Mouse (Mus musculus): ENCODE data around the gene Irf9. TPM values are rescaled to one million over a fixed set of nuclear protein-coding genes. Genes with fewer than 3 reads are reported as not detected.

The Irf9 gene
- 10 to 100 TPM in 1 of 2 experiments, 1 to 10 TPM in 1; 9.7 to 13.3 TPM for total RNA-seq (2021)
- long read RNA-seq, experiment 1, transcript Irf9-202 (9 exons, 2,459 nt): major isoform, 11 of 21 reads
- long read RNA-seq, experiment 1, partial matches to known transcripts: 7 of 21 reads
- long read RNA-seq, experiment 1, other reads (novel, unspliced or antisense): 2 of 21 reads
- long read RNA-seq, experiment 2, partial matches to known transcripts: 2 of 9 reads
- long read RNA-seq, experiment 2, other reads (novel, unspliced or antisense): 2 of 9 reads

DNA sequence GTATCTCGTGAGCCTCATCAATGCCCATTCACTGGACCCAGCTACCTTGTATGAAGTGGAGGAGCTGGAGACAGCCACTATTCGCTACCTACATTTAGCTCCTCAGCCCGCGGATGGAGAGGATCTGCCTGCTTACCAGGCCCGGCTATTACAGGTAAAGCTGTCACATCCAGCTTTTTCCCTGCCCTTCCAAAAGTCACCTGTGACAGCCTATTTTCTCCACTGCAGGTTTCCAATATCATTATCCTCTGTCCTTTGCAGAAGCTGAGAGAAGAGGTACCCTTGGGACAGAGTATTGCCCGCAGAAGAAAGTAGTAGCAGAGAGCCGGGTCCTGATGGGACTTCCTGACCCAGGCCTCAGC lies at the start of gene Irf9:
Gene Irf9 (plus strand): TSS at position 301 of the 362 bp plus-strand sequence.
- DNase-seq: no peak

DNA sequence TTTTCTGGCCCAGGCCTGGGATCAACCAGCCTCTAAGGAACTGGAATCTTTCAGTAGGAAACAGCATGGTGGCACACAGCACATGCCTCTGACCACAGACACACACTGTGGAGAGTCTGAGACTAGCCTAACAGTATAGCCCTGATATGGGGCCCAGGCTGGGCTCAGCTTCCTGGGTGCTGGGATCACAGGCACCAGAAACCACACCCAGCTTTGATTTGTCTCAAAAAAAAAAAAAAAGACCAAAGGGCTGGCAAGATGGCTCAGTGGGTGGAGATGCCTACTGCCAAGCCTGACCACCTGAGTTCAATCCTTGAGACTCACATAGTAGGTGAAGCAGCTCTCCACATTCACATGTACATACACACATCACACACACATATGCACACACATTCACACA lies 48.7 kb upstream of the Irf9 start:
- DNase-seq: no peak

DNA sequence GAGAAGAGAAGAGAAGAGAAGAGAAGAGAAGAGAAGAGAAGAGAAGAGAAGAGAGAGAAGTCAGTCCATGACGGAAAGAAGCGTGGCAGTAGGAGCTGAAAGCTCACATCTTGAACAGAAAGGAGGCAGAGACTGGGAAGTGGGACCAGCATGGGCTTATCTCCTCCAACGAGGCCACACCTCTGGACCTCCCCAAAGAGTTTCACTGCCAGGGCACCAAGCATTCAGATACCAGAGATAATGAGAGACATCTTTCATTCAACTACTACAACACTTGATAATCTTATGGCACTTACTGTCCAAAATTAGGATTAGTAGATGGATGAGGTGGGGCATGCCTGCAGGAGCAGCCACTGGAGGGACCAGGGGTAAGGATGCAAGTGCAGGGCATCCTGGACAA lies 47.6 kb upstream of the Irf9 start:
- no peak for DNase-seq

GRCm38 (mm10) chr14:55557003-55557402 lies 46.4 kb upstream of the Irf9 start:
- DNase-seq: peak; percentile 86

DNA sequence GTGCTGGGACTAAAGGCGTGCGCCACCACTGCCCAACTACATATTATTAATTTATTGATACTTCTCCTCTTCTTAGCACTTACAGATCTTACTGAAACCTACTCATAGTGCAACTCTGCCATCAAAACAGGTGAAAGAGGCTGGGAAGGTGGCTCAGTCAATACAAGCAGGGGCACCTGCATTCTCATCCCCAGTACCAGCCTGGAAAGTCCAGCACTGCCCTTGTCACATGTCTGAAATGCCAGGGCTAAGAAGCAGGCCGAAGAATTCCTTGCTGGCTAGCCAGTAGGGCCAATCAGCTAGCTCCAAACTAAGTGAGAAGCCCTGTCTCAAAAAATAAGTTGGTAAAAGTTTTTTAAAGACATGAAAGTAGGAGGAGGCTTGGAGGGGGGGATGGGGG lies 45.8 kb upstream of the Irf9 start:
- DNase-seq: no peak

GRCm38 (mm10) chr14:55558740-55559448 lies 44.5 kb upstream of the Irf9 start:
- DNase-seq: no peak

GRCm38 (mm10) chr14:55559799-55560201 lies 43.6 kb upstream of the Irf9 start, which contains the start of gene Dcaf11:
Gene Dcaf11 (plus strand): TSS chr14:55560006.
- peak; percentile 94 for DNase-seq

DNA sequence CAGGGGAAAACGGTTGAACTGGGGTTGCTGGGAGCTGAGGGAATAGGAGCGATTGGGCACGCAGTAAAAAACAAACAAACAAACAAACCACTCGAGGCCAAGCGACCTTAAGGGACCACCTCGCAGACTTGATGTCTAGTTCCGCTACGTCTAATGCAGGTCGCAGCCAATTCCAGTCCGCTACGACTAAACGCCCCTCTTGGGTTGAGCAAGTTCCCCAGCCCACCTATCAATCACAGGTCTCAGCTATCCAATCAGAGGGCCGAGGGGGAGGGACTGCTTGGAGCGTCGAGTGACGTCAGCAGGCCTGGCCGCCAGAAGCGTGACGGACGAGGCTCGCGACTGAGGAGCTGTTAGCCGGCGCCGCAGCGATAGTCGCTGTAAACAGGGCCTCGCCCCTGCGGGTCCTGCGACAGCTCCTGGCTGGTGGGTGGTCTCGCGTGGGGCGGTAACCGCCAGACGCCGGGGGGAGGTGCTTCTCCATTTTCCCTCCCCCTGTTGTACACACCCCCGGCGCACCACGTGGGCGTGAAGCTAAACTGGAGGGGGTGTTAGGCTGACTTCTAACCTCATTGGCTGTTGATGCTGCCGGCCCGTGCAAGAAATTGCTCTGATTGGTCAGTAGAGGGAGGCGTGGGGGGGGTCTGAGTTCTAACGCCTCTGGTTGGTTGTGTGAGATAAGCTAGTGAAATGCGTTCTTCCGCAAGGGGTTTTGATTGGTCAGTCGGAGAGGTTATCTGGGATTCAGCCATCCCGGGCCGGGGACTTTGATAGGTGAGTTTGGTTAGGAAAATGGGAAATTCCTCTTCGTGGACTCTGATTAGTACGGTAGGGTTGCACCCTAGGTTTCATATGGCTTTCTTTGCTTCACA lies 42.9 kb upstream of the Irf9 start, which contains the start of gene A730061H03Rik:
Gene A730061H03Rik (minus strand): TSS at position 205 of the 872 bp plus-strand sequence.
- peak; percentile 98 for DNase-seq

- no peak for DNase-seq
These were observed 41.5 kb upstream of the Irf9 start for GRCm38 (mm10) chr14:55561860-55562259.

GRCm38 (mm10) chr14:55563249-55563648 lies 40.1 kb upstream of the Irf9 start:
- DNase-seq: no peak

GRCm38 (mm10) chr14:55565748-55566147 lies 37.6 kb upstream of the Irf9 start:
- DNase-seq: no peak

- DNase-seq: no peak
These were observed 35.9 kb upstream of the Irf9 start for GRCm38 (mm10) chr14:55567496-55567895.

- DNase-seq: no peak
These were observed 32.8 kb upstream of the Irf9 start for GRCm38 (mm10) chr14:55570588-55570987.

DNA sequence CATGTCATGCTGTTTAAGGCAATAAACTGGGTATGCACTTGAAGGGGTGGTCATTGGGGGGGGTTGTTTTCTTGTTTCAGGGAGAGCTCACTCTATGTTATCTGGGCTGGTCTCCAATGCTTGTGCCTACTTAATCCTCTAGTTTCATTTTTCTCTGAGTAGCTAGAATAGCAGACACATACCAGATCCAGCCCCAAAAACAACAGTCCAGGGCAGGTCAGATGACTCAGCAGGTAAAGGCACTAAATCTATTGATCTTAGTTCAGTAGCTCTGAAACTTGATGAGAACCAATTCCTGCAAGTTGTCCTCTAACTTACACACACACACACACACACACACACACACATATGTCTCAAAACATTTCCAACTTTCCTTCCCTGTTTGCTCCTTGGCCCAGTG lies 31.6 kb upstream of the Irf9 start:
- no peak for DNase-seq

- DNase-seq: no peak
These were observed 28.1 kb upstream of the Irf9 start, which contains the start of gene Fitm1 for GRCm38 (mm10) chr14:55575302-55575701. Gene Fitm1 (plus strand): TSS chr14:55575617.

DNA sequence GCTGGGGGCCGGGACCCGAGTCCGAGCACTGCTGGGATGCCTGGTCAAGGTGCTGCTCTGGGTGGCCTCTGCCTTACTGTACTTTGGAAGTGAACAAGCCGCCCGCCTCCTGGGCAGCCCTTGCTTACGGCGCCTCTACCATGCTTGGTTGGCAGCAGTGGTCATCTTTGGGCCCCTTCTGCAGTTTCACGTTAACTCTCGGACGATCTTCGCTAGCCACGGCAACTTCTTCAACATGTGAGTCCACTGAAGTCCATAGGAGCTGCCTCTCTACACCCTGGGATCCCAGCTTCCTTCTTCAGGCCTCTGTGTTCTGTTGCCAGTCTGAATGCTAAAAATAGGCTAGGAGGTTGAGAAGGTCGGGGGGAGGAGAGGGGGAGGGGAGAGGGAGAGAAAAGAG lies 27.7 kb upstream of the Irf9 start:
- DNase-seq: no peak

DNA sequence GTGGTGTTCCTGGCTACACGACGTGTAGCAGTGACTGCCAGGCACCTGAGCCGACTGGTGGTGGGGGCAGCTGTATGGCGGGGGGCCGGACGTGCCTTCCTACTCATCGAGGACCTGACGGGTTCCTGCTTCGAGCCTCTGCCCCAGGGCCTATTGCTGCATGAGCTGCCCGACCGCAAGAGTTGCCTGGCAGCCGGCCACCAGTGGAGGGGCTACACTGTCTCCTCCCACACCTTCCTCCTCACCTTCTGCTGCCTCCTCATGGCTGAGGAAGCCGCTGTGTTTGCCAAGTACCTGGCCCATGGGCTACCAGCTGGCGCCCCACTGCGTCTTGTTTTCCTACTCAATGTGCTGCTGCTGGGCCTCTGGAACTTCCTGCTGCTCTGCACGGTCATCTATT lies 27.0 kb upstream of the Irf9 start:
- no peak for DNase-seq

DNA sequence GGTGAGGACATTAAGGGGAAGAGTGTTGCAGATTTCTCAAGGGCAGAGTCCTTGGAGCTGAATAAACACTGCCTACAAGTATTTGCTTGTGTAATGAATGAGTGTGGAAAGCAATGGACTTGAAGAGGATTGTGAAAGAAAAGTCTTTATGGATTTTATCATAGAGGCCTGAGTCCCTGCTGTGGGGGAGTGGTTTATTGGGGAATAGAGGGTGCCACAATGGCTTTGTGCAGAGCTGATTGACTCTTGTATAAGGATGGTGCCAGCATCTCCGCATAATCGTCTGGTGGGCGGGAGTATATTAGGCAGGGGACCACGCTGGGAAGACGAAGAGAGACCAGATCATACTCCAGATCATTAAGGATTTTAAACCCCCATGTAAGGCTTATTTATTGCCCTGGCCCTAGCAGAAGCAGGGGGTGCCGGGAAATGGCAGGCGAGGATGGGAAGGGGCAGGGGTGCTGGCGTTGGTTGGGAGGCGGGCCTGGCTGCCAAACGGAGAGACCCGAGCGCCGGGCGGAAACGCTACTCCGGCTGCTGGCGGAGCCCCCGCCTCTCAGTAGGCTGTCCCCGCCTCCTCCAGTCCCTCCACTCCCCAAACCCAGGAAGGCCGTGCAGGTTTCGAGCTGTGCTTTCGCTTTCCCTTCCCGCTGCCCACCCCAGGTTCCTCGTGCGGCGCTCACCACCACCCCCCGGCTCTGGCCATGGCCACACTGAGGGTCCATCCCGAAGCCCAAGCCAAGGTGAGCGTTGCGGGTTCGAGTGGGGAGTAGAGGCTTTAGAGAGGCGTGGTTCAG lies 25.3 kb upstream of the Irf9 start, which contains the start of gene Psme1:
Gene Psme1 (plus strand): TSS at position 253 of the 797 bp plus-strand sequence.
- peak; percentile 89 for DNase-seq

DNA sequence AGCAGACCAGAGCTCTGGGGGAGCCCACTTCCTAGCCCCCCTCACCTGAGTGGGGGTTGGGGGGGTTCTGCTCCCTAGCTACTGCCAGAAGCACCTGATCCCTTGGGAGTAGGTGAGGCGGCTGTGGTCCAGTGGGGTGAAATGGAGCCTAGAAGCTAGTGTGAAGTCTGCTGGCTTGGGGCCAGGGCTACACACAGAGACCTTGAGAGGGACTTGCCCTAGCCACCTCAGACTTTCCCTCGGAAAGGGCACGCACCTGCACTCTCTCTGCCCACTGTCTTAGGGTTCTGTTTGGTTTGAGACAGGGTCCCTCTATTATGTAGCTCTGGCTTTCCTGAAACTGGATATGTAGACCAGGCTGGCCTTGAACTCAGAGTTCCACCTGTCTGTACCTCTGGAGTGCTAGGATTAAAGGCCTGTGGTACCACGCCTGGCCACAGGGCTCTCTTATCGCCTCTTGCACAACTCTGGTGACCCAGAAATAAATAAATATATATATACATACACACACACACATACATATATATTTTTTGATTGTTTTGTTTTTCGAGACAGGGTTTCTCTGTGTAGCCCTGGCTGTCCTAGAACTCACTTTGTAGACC lies 24.6 kb upstream of the Irf9 start:
- peak; percentile 85 for DNase-seq

- DNase-seq: no peak
These were observed 23.6 kb upstream of the Irf9 start for GRCm38 (mm10) chr14:55579511-55580496.

All from adrenal gland, postnatal 10 days (tissue).